ENCODE assay signal across 10 mouse cellular contexts in the genomic region with DNA sequence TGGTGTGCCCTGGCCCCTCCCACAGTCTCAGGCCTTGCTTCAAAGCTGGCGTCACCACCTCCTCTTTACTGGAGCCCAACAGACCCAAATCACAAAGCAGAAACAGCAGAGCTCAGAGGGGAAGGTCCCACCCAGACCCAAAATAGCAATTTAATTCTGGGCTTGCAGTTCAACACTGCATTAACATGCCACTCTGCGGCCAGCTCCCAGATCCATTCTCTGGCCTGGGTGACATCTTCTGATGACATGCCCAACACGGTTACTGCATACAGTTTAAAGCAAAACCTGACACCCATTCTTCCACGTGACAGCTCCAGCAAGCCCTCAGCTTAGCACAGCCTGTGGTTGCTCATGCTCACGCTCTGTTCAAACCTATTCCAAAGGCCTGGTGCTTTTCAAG. TPM values are rescaled to one million over a fixed set of nuclear protein-coding genes. Genes with fewer than 3 reads are reported as not detected.
DNase-seq lines count a peak whose midpoint lies in the region; ATAC-seq and TF ChIP-seq lines count a peak whose summit lies in the region.
"Had no signal": no experiment of that assay in that cellular context is flagged by ENCODE, and none has a peak within 500 bp of the region (broad histone marks: within the 10 kb centered on the region; RNA-seq: fewer than 3 reads in every experiment).

No protein-coding gene starts in this region.

- peak overlapping the region; percentile 80 for H3K27ac ChIP-seq in forebrain, postnatal 0 days (ENCODE audit: low read depth, low read length)
- peak overlapping the region; percentile 63 for H3K27ac ChIP-seq in limb, embryonic 15.5 days

- no peaks in the 10 kb centered on the region for H3K9me3 ChIP-seq in forebrain, postnatal 0 days (ENCODE audit: low read length)
- H3K9me3 ChIP-seq in limb, embryonic 15.5 days = no peaks in the 10 kb centered on the region

- H3K4me2 ChIP-seq in forebrain, postnatal 0 days (ENCODE audit: low read depth) = peak overlapping the region; percentile 35
- peak overlapping the region; percentile 37; the same call in 1 of the 2 replicates for H3K4me2 ChIP-seq in limb, embryonic 15.5 days

- ATAC-seq in forebrain, postnatal 0 days = peak; percentile 30
- no peak for ATAC-seq in limb, embryonic 15.5 days (ENCODE audit: insufficient number of reproducible peaks, low FRiP score, low TSS enrichment, low read depth)

- WGBS in forebrain, postnatal 0 days = 22% methylated on average over 5 of the region's 5 CpGs
- WGBS in limb, embryonic 15.5 days = 28% methylated on average over 5 of the region's 5 CpGs

- no peaks in the 10 kb centered on the region for H3K27me3 ChIP-seq in forebrain, postnatal 0 days (ENCODE audit: insufficient read depth, low read length)
- H3K27me3 ChIP-seq in limb, embryonic 15.5 days = no peaks in the 10 kb centered on the region; the same call in 1 of the 2 replicates

- DNase-seq in heart, adult 11 months = peak; percentile 80
- DNase-seq in heart, postnatal 4 days = no peak
- peak; percentile 24 to 33 for DNase-seq in layer of hippocampus, postnatal 10 days (ENCODE audit: low spot score in 2 of 2)
- no peak for DNase-seq in layer of hippocampus, postnatal 36 days
- peak; percentile 65 for DNase-seq in forebrain, postnatal 0 days
- no peak for DNase-seq in adrenal gland, postnatal 4 days (ENCODE audit: low spot score in 2 of 2)
- DNase-seq in urinary bladder, postnatal 25 days (ENCODE audit: low spot score) = no peak
- DNase-seq: cerebellum, adult 9-11 months; gastrocnemius, postnatal 25 days had no signal

- TF ChIP-seq CTCF in forebrain, postnatal 0 days (IDR thresholded peaks at IDR 0.05; ENCODE audit: low read depth) = no peak; the same call in 1 of the 2 replicates

- H3K4me3 ChIP-seq in forebrain, postnatal 0 days (ENCODE audit: low read depth, low read length) = no peak overlapping the region
- no peak overlapping the region for H3K4me3 ChIP-seq in limb, embryonic 15.5 days

- no peaks in the 10 kb centered on the region for H3K36me3 ChIP-seq in forebrain, postnatal 0 days (ENCODE audit: insufficient read depth)
- H3K36me3 ChIP-seq in limb, embryonic 15.5 days = no peaks in the 10 kb centered on the region

- peaks cover 26% of the 10 kb centered on the region for H3K4me1 ChIP-seq in forebrain, postnatal 0 days (ENCODE audit: insufficient read depth)
- peaks cover 37% of the 10 kb centered on the region for H3K4me1 ChIP-seq in limb, embryonic 15.5 days

- H3K9ac ChIP-seq in forebrain, postnatal 0 days = peak overlapping the region; percentile 37; the same call in 1 of the 2 replicates
- H3K9ac ChIP-seq in limb, embryonic 15.5 days = no peak overlapping the region

RNA-seq across cellular contexts. Expression of a gene that starts 4.1 kb away (rescaled TPM):
- total RNA-seq in heart, postnatal 4 days (2021) = 1 to 10 TPM; 4.3 to 6.6 TPM
- 1 to 10 TPM; 6.6 to 7.7 TPM for total RNA-seq in layer of hippocampus, postnatal 10 days (2021)
- total RNA-seq in layer of hippocampus, postnatal 36 days (2021) = 10 to 100 TPM; 11.9 to 17.5 TPM
- 6.2 and 6.8 TPM in 2 replicates for total RNA-seq in forebrain, postnatal 0 days (2014; rRNA removed)
- 0.58 and 0.87 TPM in 2 replicates for polyA plus RNA-seq in forebrain, postnatal 0 days (2015; fragmentation: Nextera tagmentation; extraction: Ambion mirVana)
- 3.7 and 3.9 TPM in 2 replicates for polyA plus RNA-seq in limb, embryonic 15.5 days (2015; fragmentation: Nextera tagmentation; extraction: Ambion mirVana)
- total RNA-seq in adrenal gland, postnatal 4 days (2021) = 1 to 10 TPM; 6.6 to 9.9 TPM

Comparison
In these comparisons a context has a peak if more than half of its experiments do, and no peak if none do; other contexts are left out.
1. DNase-seq: peak in heart, adult 11 months (single experiment), layer of hippocampus, postnatal 10 days (2 of 2) and forebrain, postnatal 0 days (single experiment); none in heart, postnatal 4 days (single experiment), layer of hippocampus, postnatal 36 days (0 of 2), adrenal gland, postnatal 4 days (0 of 2) and urinary bladder, postnatal 25 days (single experiment).